Mouse (Mus musculus) cerebellum, adult 2 months (tissue): ENCODE results near the gene Selenof.
"Not testable (repeated sequence)": the region's sequence is repeated elsewhere in the genome, so short reads cannot be mapped to it uniquely, and the experiment has no call there.

Source experiments
- CTCF ChIP-seq: fragments of 200-500 bp; IDR thresholded peaks from 2 replicates; pipeline ENCODE4 v1.5.1; 2011; ENCODE audit warnings: low read depth, mild to moderate bottlenecking, control low read depth, low read length, moderate library complexity, borderline replicate concordance; ENCODE audit not compliant: insufficient read depth
- POLR2A ChIP-seq: fragments of 200-500 bp; IDR thresholded peaks from 2 replicates; pipeline ENCODE4 v1.6.1; 2011; ENCODE audit warnings: low read length, control low read depth, borderline replicate concordance; ENCODE audit not compliant: insufficient read depth

DNA sequence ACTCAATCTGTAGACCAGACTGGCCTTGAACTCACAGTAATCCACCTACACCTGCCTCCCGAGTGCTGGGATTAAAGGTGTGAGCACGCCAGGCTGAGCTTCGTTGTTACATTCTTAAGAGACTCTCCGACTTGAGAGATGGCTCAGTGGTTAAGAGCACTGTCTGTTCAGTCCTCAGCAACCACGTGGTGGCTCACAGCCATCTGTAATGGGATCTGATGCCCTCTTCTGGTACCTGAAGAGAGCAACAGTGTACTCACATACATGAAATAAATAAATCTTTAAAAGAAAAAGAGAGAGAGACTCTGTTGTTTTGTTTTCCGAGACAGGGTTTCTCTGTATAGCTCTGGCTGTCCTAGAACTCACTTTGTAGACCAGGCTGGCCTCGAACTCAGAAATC, 35.7 kb downstream of the Selenof start:
- TF ChIP-seq CTCF, result 0 out of 2 replicates have a peak, but pooled peaks have one; percentile 6
- not testable (repeated sequence) for TF ChIP-seq POLR2A
